Mouse (Mus musculus) embryonic stem cell, embryonic (primary cell): ENCODE results near the gene Igf2r.
"Not testable (repeated sequence)": the region's sequence is repeated elsewhere in the genome, so short reads cannot be mapped to it uniquely, and the experiment has no call there.

Experiments
- CTCF ChIA-PET, 4 experiments: fragments of 300-600 bp in 2 of 4; fragments of 350-600 bp in 2 of 4; sonication (Branson Sonifier 250); formaldehyde crosslinking; loops; one replicate each; lab custom pipeline; 2022; ENCODE audit warnings: inconsistent platforms in 2 of 4; lab: Charles Lee
- POLR2A ChIA-PET, 4 experiments: fragments of 300-600 bp in 2 of 4; fragments of 350-600 bp in 2 of 4; sonication (Branson Sonifier 250); formaldehyde crosslinking; loops; one replicate each; lab custom pipeline; 2022; ENCODE audit warnings: antibody characterized with exemption in 4 of 4, inconsistent platforms in 1 of 4; lab: Charles Lee

The Igf2r gene

GRCm38 (mm10) chr17:12712191-12712590 lies 57.3 kb downstream of the Igf2r start:
- POLR2A ChIA-PET, result no interaction called here
- CTCF ChIA-PET, result no interaction called here

DNA sequence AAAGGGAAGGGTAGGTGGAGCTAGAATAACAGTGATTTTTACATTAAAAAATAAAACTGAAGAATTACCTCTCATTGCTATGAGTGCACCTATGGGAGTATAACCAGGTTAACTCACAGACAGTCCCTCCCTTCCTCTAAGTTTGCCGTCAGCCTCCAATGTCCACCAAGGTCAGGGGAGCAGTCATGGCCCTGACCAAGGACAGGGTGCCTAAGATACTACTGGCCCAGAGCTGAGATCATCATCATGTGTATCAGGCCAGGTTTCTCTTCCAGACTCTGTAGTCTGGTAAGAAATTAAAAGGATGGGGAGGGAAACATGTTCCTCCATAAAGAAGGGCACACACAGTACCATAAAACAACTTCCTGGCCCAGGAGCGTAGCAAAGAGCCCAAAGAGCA lies 58.5 kb downstream of the Igf2r start:
- CTCF ChIA-PET, result no interaction called here
- POLR2A ChIA-PET, result interaction anchor here in 1 of 4 experiments (0.9 kb wide), 1 partner anchor 14 kb away, joined by 3 read pairs; no protein-coding TSS in a partner anchor

- ChIA-PET POLR2A (interaction anchor here in 1 of 4 experiments (0.6 kb wide), 1 partner anchor 15 kb away, joined by 3 read pairs; no protein-coding TSS in a partner anchor), CTCF (no interaction called here)
These were observed 59.2 kb downstream of the Igf2r start for GRCm38 (mm10) chr17:12710050-12710780.

GRCm38 (mm10) chr17:12708398-12708797 lies 61.1 kb downstream of the Igf2r start:
- CTCF ChIA-PET, result no interaction called here
- POLR2A ChIA-PET, result no interaction called here

DNA sequence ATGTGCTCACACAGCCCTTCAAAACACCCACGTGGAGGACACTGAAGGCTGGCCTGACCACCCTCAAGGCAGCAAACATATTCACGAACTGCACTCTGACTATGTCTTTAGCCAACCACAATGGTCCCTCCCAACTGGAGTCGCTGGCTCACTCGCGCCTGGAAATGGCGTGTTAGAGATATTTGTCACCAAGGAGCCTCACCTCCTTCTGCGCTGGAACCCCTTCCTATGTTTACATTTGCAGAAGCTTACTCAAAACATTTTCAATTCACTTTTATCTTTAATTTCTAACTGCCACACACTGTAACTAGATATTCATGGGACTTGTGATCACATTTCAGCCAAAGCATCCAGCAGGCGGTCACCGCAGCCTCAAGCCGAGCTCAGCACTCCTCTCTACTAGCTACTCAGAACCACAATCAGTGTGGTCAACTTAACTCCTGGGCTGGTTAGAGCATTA lies 62.8 kb downstream of the Igf2r start:
- CTCF ChIA-PET, result no interaction called here
- POLR2A ChIA-PET, result interaction anchor here in 1 of 4 experiments (0.5 to 0.9 kb wide), 3 partner anchors 12 to 172 kb away, joined by 3 to 4 read pairs (median 3); no protein-coding TSS in a partner anchor

- POLR2A ChIA-PET, result interaction anchor here in 2 of 4 experiments (0.6 kb wide), 2 partner anchors 144 to 480 kb away, joined by 3 to 9 read pairs; no protein-coding TSS in a partner anchor
- CTCF ChIA-PET, result no interaction called here
These were observed 66.6 kb downstream of the Igf2r start for GRCm38 (mm10) chr17:12702901-12703300.

- ChIA-PET POLR2A (no interaction called here), CTCF (no interaction called here)
These were observed 69.1 kb downstream of the Igf2r start for GRCm38 (mm10) chr17:12700373-12700772.

- ChIA-PET CTCF (no interaction called here), POLR2A (interaction anchor here in 1 of 4 experiments (0.6 kb wide), 1 partner anchor 276 kb away, joined by 5 read pairs; no protein-coding TSS in a partner anchor)
These were observed 77.6 kb downstream of the Igf2r start for GRCm38 (mm10) chr17:12691899-12692298.

DNA sequence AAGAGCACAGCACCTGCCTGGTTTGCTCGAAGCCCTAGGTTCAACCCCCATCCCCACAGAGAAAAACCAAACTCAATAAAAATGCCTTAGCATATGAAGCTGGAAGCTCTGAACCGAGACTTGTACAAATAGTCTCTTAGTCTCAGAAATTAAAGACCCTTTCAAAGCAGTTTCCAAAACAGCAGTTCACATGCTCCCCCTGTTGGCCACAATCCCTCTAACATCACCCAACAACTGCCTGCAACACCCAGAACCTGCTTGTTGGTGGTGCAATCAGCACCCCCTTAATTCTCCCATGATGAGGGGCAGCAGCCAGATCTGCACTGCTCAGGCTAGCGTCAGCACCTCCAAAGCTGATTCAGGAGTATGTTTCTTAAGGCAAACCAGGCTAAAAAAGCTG lies 79.9 kb downstream of the Igf2r start:
- POLR2A ChIA-PET, result no interaction called here
- CTCF ChIA-PET, result interaction anchor here in 2 of 4 experiments (0.6 to 1.8 kb wide), 3 partner anchors 29 to 179 kb away, joined by 3 to 5 read pairs (median 3); no protein-coding TSS in a partner anchor

DNA sequence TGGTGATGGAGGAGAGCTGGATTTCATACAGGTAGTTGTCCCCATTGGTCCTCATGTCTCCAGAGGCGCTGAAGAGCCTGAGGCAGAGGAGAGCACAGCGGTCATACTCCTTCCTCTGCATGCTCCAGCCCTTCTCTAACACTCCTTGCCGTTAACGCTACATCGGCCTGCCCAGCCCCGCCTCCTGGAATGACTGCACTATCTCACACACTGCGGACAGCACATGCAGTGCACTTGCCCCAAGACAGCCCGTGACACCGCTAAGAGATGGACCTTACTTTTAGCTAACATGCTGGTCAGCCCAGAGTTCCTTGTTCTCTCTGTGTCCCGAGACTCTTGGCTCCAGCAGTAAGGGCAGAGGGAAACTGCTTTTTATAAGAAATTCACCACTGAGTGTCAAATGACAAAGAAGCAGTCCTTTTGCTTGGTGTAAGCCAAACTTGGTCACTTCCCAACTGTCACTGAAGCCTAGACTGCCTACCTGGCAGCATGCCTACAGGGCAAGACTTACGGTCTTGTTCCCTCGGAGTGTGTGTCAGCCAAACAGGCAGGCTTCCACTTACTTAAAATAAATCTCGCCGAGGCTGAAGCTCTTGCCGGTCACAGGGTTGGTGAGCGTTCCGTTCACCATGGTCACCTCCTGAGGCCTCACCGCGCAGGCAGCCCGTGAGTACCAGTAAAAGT lies 80.9 kb downstream of the Igf2r start:
- ChIA-PET CTCF (interaction anchor here in 3 of 4 experiments (0.6 to 1.0 kb wide), 3 partner anchors 127 to 180 kb away, joined by 3 read pairs; no protein-coding TSS in a partner anchor), POLR2A (interaction anchor here in 2 of 4 experiments (0.5 to 0.8 kb wide), 3 partner anchors 28 to 50 kb away, joined by 3 to 5 read pairs (median 5); no protein-coding TSS in a partner anchor)

- ChIA-PET POLR2A (interaction anchor here in 1 of 4 experiments (0.9 to 1.1 kb wide), 2 partner anchors 10 to 13 kb away, joined by 3 read pairs; no protein-coding TSS in a partner anchor), CTCF (interaction anchor here in 1 of 4 experiments (0.7 kb wide), 1 partner anchor 183 kb away, joined by 5 read pairs; no protein-coding TSS in a partner anchor)
These were observed 84.4 kb downstream of the Igf2r start for GRCm38 (mm10) chr17:12684928-12685624.

DNA sequence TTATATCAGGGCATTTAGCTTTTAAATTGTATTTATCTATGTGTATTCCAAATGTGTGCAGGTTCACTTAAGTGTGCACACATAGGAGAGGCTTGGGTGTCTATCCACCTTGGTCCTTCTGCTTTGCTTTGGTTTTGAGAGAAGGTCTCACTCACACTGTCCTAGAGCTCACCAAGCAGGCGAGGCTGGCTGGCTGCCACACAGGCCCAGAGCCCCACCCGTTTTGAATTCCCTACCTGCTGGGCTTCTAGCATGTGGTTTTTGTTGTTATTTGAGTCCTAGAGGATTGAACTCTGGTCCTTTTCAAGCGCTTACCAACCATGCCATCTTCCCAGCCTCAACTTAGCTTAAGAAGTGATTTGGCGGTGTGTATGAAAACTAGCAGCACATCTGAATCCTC lies 85.1 kb downstream of the Igf2r start:
- ChIA-PET POLR2A (no interaction called here), CTCF (no interaction called here)

- ChIA-PET POLR2A (interaction anchor here in 1 of 4 experiments (0.5 kb wide), 1 partner anchor 72 kb away, joined by 3 read pairs; no protein-coding TSS in a partner anchor), CTCF (interaction anchor here in 2 of 4 experiments (0.6 to 1.4 kb wide), 2 partner anchors 42 to 149 kb away, joined by 3 read pairs; no protein-coding TSS in a partner anchor)
These were observed 85.9 kb downstream of the Igf2r start for GRCm38 (mm10) chr17:12683582-12683981.

GRCm38 (mm10) chr17:12678261-12678660 lies 91.2 kb downstream of the Igf2r start:
- CTCF ChIA-PET, result interaction anchor here in 1 of 4 experiments (1.0 kb wide), 1 partner anchor 18 kb away, joined by 3 read pairs; no protein-coding TSS in a partner anchor

DNA sequence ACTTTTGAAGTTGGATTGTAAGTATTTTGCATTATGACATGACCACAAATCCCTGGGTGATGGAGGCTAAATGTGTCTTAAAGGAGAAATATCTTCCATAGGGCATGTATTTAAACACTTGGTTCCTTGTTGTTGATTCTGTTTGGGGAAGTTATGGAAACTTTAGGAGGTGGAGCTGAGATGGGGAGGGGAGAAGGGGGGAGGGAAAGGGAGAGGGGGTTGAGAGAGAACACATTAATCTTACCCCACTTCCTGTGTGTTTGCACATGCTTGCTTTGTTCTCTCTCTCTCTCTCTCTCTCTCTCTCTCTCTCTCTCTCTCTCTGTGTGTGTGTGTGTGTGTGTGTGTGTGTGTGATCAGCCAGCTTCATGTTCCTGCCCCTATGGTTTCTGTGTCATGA lies 92.3 kb downstream of the Igf2r start:
- POLR2A ChIA-PET, result interaction anchor here in 2 of 4 experiments (0.6 to 1.0 kb wide), 3 partner anchors 21 to 678 kb away, joined by 3 to 4 read pairs (median 3); no protein-coding TSS in a partner anchor
- CTCF ChIA-PET, result no interaction called here

More at GRCm38 (mm10) chr17:12678261-12678660, 91.2 kb downstream of the Igf2r start:
- POLR2A ChIA-PET, result interaction anchor here in 1 of 4 experiments (0.5 kb wide), 1 partner anchor 1279 kb away, joined by 3 read pairs; no protein-coding TSS in a partner anchor

GRCm38 (mm10) chr17:12675646-12676045 lies 93.8 kb downstream of the Igf2r start, which contains the start of gene Slc22a1:
Gene Slc22a1 (minus strand): TSS chr17:12675829.
- ChIA-PET CTCF (no interaction called here), POLR2A (interaction anchor here in 1 of 4 experiments (0.6 kb wide), 1 partner anchor 884 kb away, joined by 3 read pairs; no protein-coding TSS in a partner anchor)

DNA sequence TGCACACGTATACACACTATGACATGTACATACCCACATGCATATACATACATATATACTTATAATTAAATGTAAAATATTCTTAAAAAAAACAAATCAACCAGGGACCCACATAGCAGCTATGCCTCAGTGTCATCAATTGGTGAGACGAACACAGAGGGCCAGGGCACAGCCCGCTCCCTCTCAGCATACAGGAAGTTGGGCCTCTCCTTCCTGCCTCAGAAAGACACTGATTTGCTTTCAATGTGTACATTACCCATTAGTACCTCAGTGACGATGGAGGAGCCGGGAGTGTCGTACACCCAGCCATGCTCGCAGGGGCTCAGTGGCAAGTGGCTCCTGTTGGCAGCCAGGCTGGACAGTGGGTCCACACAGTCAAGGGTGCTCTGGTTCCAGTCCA lies 94.5 kb downstream of the Igf2r start:
- POLR2A ChIA-PET, result interaction anchor here in 1 of 4 experiments (0.6 kb wide), 1 partner anchor 884 kb away, joined by 3 read pairs; no protein-coding TSS in a partner anchor

GRCm38 (mm10) chr17:12673871-12674270 lies 95.6 kb downstream of the Igf2r start:
- ChIA-PET CTCF (no interaction called here), POLR2A (no interaction called here)

More for the DNA sequence above, 94.5 kb downstream of the Igf2r start:
- CTCF ChIA-PET, result not testable (repeated sequence)
